Mouse (Mus musculus): ENCODE measurements at regions not wholly inside any gene's neighbourhood (a gene's known extent, or its start where the extent isn't known, plus 50 kb on each side); places are given as distances from the start of the nearest gene placed in this dataset.

DNA sequence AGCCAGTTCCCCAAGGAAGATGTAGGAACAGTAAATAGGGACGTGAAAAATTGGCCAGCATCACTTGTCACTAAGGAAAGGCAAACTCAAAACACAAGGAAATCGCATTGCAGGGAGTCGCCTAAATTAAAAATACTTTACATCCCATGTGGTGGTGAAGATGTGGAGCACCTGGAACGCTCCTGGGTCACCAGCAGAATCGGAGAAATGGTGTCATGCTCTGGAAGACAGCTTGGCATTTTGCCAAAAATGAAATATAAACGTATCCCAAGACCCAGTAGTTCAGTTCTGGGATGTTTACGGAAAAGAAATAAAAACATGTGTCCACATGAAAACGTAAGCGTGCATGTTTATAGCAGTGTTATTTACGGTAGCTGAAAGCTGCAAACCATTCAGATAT, 111.5 kb downstream of the Tmem30b start:
- TF ChIP-seq CHD2 (IDR thresholded peaks at IDR 0.05; ENCODE audit: low read length) = no peak
- no peak for TF ChIP-seq KAT2A (conservative IDR thresholded peaks at IDR 0.05; ENCODE audit: low read depth, low read length)
- TF ChIP-seq ELF1 (IDR thresholded peaks at IDR 0.05; ENCODE audit: low read depth, low read length) = no peak
- TF ChIP-seq NELFE (IDR thresholded peaks at IDR 0.05; ENCODE audit: low read depth, low read length) = no peak
- TF ChIP-seq ZNF384 (IDR thresholded peaks at IDR 0.05; ENCODE audit: low read depth, low read length) = no peak
- TF ChIP-seq CTCF (IDR thresholded peaks at IDR 0.05 in 2 of 3, conservative IDR thresholded peaks at IDR 0.05 in 1 of 3; ENCODE audit: control insufficient read depth in 1 of 3, insufficient read depth in 1 of 3, low read depth in 2 of 3, low read length in 3 of 3, poor library complexity in 1 of 3, severe bottlenecking in 1 of 3) = no peak
- no peak for TF ChIP-seq SMC3 (IDR thresholded peaks at IDR 0.05; ENCODE audit: low read depth, low read length)
- TF ChIP-seq E2F4 (IDR thresholded peaks at IDR 0.05; ENCODE audit: borderline replicate concordance, low read depth, low read length) = no peak
- no peak for TF ChIP-seq MAZ (IDR thresholded peaks at IDR 0.05; ENCODE audit: low read depth, low read length)
- no peak for TF ChIP-seq TCF12 (IDR thresholded peaks at IDR 0.05; ENCODE audit: low read depth, low read length)
- TF ChIP-seq ETS1 (IDR thresholded peaks at IDR 0.05; ENCODE audit: low read depth, low read length) = no peak

All from MEL (cell line).